Mouse (Mus musculus): ENCODE results near the gene Fgf11. TPM values are rescaled to one million over a fixed set of nuclear protein-coding genes. Genes with fewer than 3 reads are reported as not detected.

Fgf11 gene
- polyA plus RNA-seq, 1 experiment from 2014 or later = 3.0 TPM

- 72% methylated on average over 5 of the region's 5 CpGs for WGBS
- H3K4me3 ChIP-seq (ENCODE audit: low read depth, low read length) = no peak overlapping the region; the same call in 1 of the 2 replicates
- DNase-seq (ENCODE audit: low spot score) (no peak), ATAC-seq (ENCODE audit: insufficient read depth, low FRiP score, low TSS enrichment) (no peak)
- no peaks in the 10 kb centered on the region for H3K9me3 ChIP-seq (ENCODE audit: control insufficient read depth, low read length)
- H3K27me3 ChIP-seq (ENCODE audit: control insufficient read depth, insufficient read depth, low read length) = peaks cover 3% of the 10 kb centered on the region; the same call in 1 of the 2 replicates
- H3K36me3 ChIP-seq (ENCODE audit: control insufficient read depth, insufficient read depth, low read length) = peaks cover 19% of the 10 kb centered on the region
- 0 out of 2 replicates have a peak overlapping the region, but pooled peaks have one; percentile 10 for H3K9ac ChIP-seq (ENCODE audit: low read length)
- H3K27ac ChIP-seq (ENCODE audit: low read depth, low read length) = no peak overlapping the region
- no peak overlapping the region for H3K4me2 ChIP-seq (ENCODE audit: low read depth)
- H3K4me1 ChIP-seq (ENCODE audit: control insufficient read depth, insufficient read depth, low read length) = peaks cover 3% of the 10 kb centered on the region
Observed at GRCm38 (mm10) chr11:69828832-69829231, 27.2 kb upstream of the Fgf11 start.

GRCm38 (mm10) chr11:69823456-69823855 lies 21.8 kb upstream of the Fgf11 start:
- DNase-seq (ENCODE audit: low spot score) (no peak), ATAC-seq (ENCODE audit: insufficient read depth, low FRiP score, low TSS enrichment) (no peak)
- Histone ChIP-seq H3K27me3 (ENCODE audit: control insufficient read depth, insufficient read depth, low read length) (no peaks in the 10 kb centered on the region), H3K9ac (ENCODE audit: low read length) (no peak overlapping the region), H3K4me2 (ENCODE audit: low read depth) (no peak overlapping the region), H3K4me1 (ENCODE audit: control insufficient read depth, insufficient read depth, low read length) (no peaks in the 10 kb centered on the region), H3K9me3 (ENCODE audit: control insufficient read depth, low read length) (no peaks in the 10 kb centered on the region), H3K27ac (ENCODE audit: low read depth, low read length) (no peak overlapping the region), H3K36me3 (ENCODE audit: control insufficient read depth, insufficient read depth, low read length) (peaks cover 15% of the 10 kb centered on the region), H3K4me3 (ENCODE audit: low read depth, low read length) (no peak overlapping the region)
- WGBS = 76% methylated on average over 2 of the region's 2 CpGs

- ATAC-seq (ENCODE audit: insufficient read depth, low FRiP score, low TSS enrichment) (no peak), DNase-seq (ENCODE audit: low spot score) (no peak)
- WGBS = 92% methylated on average over 3 of the region's 3 CpGs
- no peak within 1 kb of the TSS for H3K9ac ChIP-seq (ENCODE audit: low read length)
- no peaks in the 10 kb centered on the region for H3K27me3 ChIP-seq (ENCODE audit: control insufficient read depth, insufficient read depth, low read length)
- H3K4me2 ChIP-seq (ENCODE audit: low read depth) = no peak within 1 kb of the TSS
- no peaks in the 10 kb centered on the region for H3K4me1 ChIP-seq (ENCODE audit: control insufficient read depth, insufficient read depth, low read length)
- H3K27ac ChIP-seq (ENCODE audit: low read depth, low read length) = no peak within 1 kb of the TSS
- no peak within 1 kb of the TSS for H3K4me3 ChIP-seq (ENCODE audit: low read depth, low read length)
- peaks cover 7% of the 10 kb centered on the region for H3K36me3 ChIP-seq (ENCODE audit: control insufficient read depth, insufficient read depth, low read length)
- peaks cover 3% of the 10 kb centered on the region; the same call in 1 of the 2 replicates for H3K9me3 ChIP-seq (ENCODE audit: control insufficient read depth, low read length)
Observed at GRCm38 (mm10) chr11:69822080-69822479, 20.4 kb upstream of the Fgf11 start, which contains the start of gene Spem1. Spem1 (minus strand) TSS chr11:69822180.

GRCm38 (mm10) chr11:69818871-69819270 lies 17.2 kb upstream of the Fgf11 start:
- no peaks in the 10 kb centered on the region for H3K36me3 ChIP-seq (ENCODE audit: control insufficient read depth, insufficient read depth, low read length)
- H3K9ac ChIP-seq (ENCODE audit: low read length) = no peak overlapping the region
- DNase-seq (ENCODE audit: low spot score) (no peak), ATAC-seq (ENCODE audit: insufficient read depth, low FRiP score, low TSS enrichment) (no peak)
- no peaks in the 10 kb centered on the region for H3K27me3 ChIP-seq (ENCODE audit: control insufficient read depth, insufficient read depth, low read length)
- 94% methylated on average over 8 of the region's 8 CpGs for WGBS
- H3K9me3 ChIP-seq (ENCODE audit: control insufficient read depth, low read length) = peaks cover 6% of the 10 kb centered on the region; the same call in 1 of the 2 replicates
- H3K4me2 ChIP-seq (ENCODE audit: low read depth) = no peak overlapping the region
- H3K4me1 ChIP-seq (ENCODE audit: control insufficient read depth, insufficient read depth, low read length) = no peaks in the 10 kb centered on the region
- no peak overlapping the region for H3K4me3 ChIP-seq (ENCODE audit: low read depth, low read length)
- no peak overlapping the region for H3K27ac ChIP-seq (ENCODE audit: low read depth, low read length)

GRCm38 (mm10) chr11:69818365-69818764 lies 16.7 kb upstream of the Fgf11 start, which contains the start of gene Spem2:
Spem2 (minus strand) TSS chr11:69818465.
- DNase-seq (ENCODE audit: low spot score) (no peak), ATAC-seq (ENCODE audit: insufficient read depth, low FRiP score, low TSS enrichment) (no peak)
- no peak within 1 kb of the TSS for H3K27ac ChIP-seq (ENCODE audit: low read depth, low read length)
- no peaks in the 10 kb centered on the region for H3K36me3 ChIP-seq (ENCODE audit: control insufficient read depth, insufficient read depth, low read length)
- H3K4me1 ChIP-seq (ENCODE audit: control insufficient read depth, insufficient read depth, low read length) = no peaks in the 10 kb centered on the region
- WGBS = 81% methylated on average over 2 of the region's 2 CpGs
- H3K4me2 ChIP-seq (ENCODE audit: low read depth) = no peak within 1 kb of the TSS
- H3K27me3 ChIP-seq (ENCODE audit: control insufficient read depth, insufficient read depth, low read length) = no peaks in the 10 kb centered on the region
- no peak within 1 kb of the TSS for H3K4me3 ChIP-seq (ENCODE audit: low read depth, low read length)
- H3K9ac ChIP-seq (ENCODE audit: low read length) = no peak within 1 kb of the TSS
- peaks cover 6% of the 10 kb centered on the region; the same call in 1 of the 2 replicates for H3K9me3 ChIP-seq (ENCODE audit: control insufficient read depth, low read length)

GRCm38 (mm10) chr11:69816520-69816919 lies 14.9 kb upstream of the Fgf11 start:
- Histone ChIP-seq H3K27ac (ENCODE audit: low read depth, low read length) (no peak overlapping the region), H3K9ac (ENCODE audit: low read length) (no peak overlapping the region), H3K27me3 (ENCODE audit: control insufficient read depth, insufficient read depth, low read length) (no peaks in the 10 kb centered on the region), H3K4me1 (ENCODE audit: control insufficient read depth, insufficient read depth, low read length) (no peaks in the 10 kb centered on the region), H3K4me3 (ENCODE audit: low read depth, low read length) (no peak overlapping the region), H3K36me3 (ENCODE audit: control insufficient read depth, insufficient read depth, low read length) (no peaks in the 10 kb centered on the region), H3K4me2 (ENCODE audit: low read depth) (no peak overlapping the region), H3K9me3 (ENCODE audit: control insufficient read depth, low read length) (peaks cover 6% of the 10 kb centered on the region; the same call in 1 of the 2 replicates)
- DNase-seq (ENCODE audit: low spot score) (no peak), ATAC-seq (ENCODE audit: insufficient read depth, low FRiP score, low TSS enrichment) (no peak)
- WGBS = 91% methylated on average over 12 of the region's 12 CpGs

GRCm38 (mm10) chr11:69815155-69815554 lies 13.5 kb upstream of the Fgf11 start, which contains the start of gene Gm39566:
Gm39566 (minus strand) TSS chr11:69815298.
- Histone ChIP-seq H3K27me3 (ENCODE audit: control insufficient read depth, insufficient read depth, low read length) (no peaks in the 10 kb centered on the region), H3K9ac (ENCODE audit: low read length) (no peak within 1 kb of the TSS; the same call in 1 of the 2 replicates), H3K27ac (ENCODE audit: low read depth, low read length) (no peak within 1 kb of the TSS), H3K4me3 (ENCODE audit: low read depth, low read length) (no peak within 1 kb of the TSS), H3K4me2 (ENCODE audit: low read depth) (no peak within 1 kb of the TSS), H3K9me3 (ENCODE audit: control insufficient read depth, low read length) (peaks cover 6% of the 10 kb centered on the region; the same call in 1 of the 2 replicates), H3K4me1 (ENCODE audit: control insufficient read depth, insufficient read depth, low read length) (no peaks in the 10 kb centered on the region), H3K36me3 (ENCODE audit: control insufficient read depth, insufficient read depth, low read length) (no peaks in the 10 kb centered on the region)
- ATAC-seq (ENCODE audit: insufficient read depth, low FRiP score, low TSS enrichment) = no peak
- no peak for DNase-seq (ENCODE audit: low spot score)
- 64% methylated on average over 10 of the region's 10 CpGs for WGBS

GRCm38 (mm10) chr11:69810280-69810679 lies 8.6 kb upstream of the Fgf11 start:
- no peak overlapping the region for H3K9ac ChIP-seq (ENCODE audit: low read length)
- no peak overlapping the region for H3K4me2 ChIP-seq (ENCODE audit: low read depth)
- no peaks in the 10 kb centered on the region for H3K4me1 ChIP-seq (ENCODE audit: control insufficient read depth, insufficient read depth, low read length)
- H3K36me3 ChIP-seq (ENCODE audit: control insufficient read depth, insufficient read depth, low read length) = no peaks in the 10 kb centered on the region
- no peak overlapping the region for H3K4me3 ChIP-seq (ENCODE audit: low read depth, low read length)
- no peak overlapping the region for H3K27ac ChIP-seq (ENCODE audit: low read depth, low read length)
- ATAC-seq (ENCODE audit: insufficient read depth, low FRiP score, low TSS enrichment) = no peak
- peaks cover 11% of the 10 kb centered on the region for H3K27me3 ChIP-seq (ENCODE audit: control insufficient read depth, insufficient read depth, low read length)
- no peaks in the 10 kb centered on the region for H3K9me3 ChIP-seq (ENCODE audit: control insufficient read depth, low read length)
- DNase-seq (ENCODE audit: low spot score) = no peak

- 88% methylated on average over 2 of the region's 2 CpGs for WGBS
- Histone ChIP-seq H3K27me3 (ENCODE audit: control insufficient read depth, insufficient read depth, low read length) (peaks cover 35% of the 10 kb centered on the region), H3K4me3 (ENCODE audit: low read depth, low read length) (no peak overlapping the region), H3K4me2 (ENCODE audit: low read depth) (no peak overlapping the region), H3K9ac (ENCODE audit: low read length) (no peak overlapping the region), H3K9me3 (ENCODE audit: control insufficient read depth, low read length) (no peaks in the 10 kb centered on the region), H3K36me3 (ENCODE audit: control insufficient read depth, insufficient read depth, low read length) (no peaks in the 10 kb centered on the region), H3K4me1 (ENCODE audit: control insufficient read depth, insufficient read depth, low read length) (peaks cover 13% of the 10 kb centered on the region), H3K27ac (ENCODE audit: low read depth, low read length) (no peak overlapping the region)
- no peak for DNase-seq (ENCODE audit: low spot score)
- no peak for ATAC-seq (ENCODE audit: insufficient read depth, low FRiP score, low TSS enrichment)
Observed at GRCm38 (mm10) chr11:69807641-69808040, 6.0 kb upstream of the Fgf11 start.
